Mouse (Mus musculus): Measurements from ENCODE around the gene Atp6v1fnb. TPM values are rescaled to one million over a fixed set of nuclear protein-coding genes. Genes with fewer than 3 reads are reported as not detected.

Atp6v1fnb gene
- total RNA-seq (2022) = 1 to 10 TPM in 1 of 4 experiments, under 1 TPM in 2, not detected in 1; 0.38 to 1.5 (median 0.91) TPM

- DNase-seq = no peak
Observed at GRCm38 (mm10) chr6:29471137-29471536, at the start of gene Atp6v1fnb. Gene Atp6v1fnb, plus strand, starts transcription at chr6:29471437.

- no peak for DNase-seq
Observed at GRCm38 (mm10) chr6:29425118-29425517, 46.1 kb upstream of the Atp6v1fnb start.

- no peak for DNase-seq
Observed at GRCm38 (mm10) chr6:29426331-29426730, 44.9 kb upstream of the Atp6v1fnb start.

GRCm38 (mm10) chr6:29428171-29428570 lies 43.1 kb upstream of the Atp6v1fnb start:
- DNase-seq = peak; percentile 23

- DNase-seq = no peak
Observed at GRCm38 (mm10) chr6:29430681-29431420, 40.4 kb upstream of the Atp6v1fnb start.

GRCm38 (mm10) chr6:29431473-29431872 lies 39.8 kb upstream of the Atp6v1fnb start:
- no peak for DNase-seq

GRCm38 (mm10) chr6:29432156-29432555 lies 39.1 kb upstream of the Atp6v1fnb start:
- no peak for DNase-seq

GRCm38 (mm10) chr6:29432676-29433037 lies 38.6 kb upstream of the Atp6v1fnb start:
- DNase-seq = no peak

GRCm38 (mm10) chr6:29433038-29433803 lies 38.0 kb upstream of the Atp6v1fnb start, which contains the start of gene Flnc:
Gene Flnc, plus strand, starts transcription at chr6:29433256.
- DNase-seq = no peak

GRCm38 (mm10) chr6:29433804-29434795 lies 37.1 kb upstream of the Atp6v1fnb start:
- DNase-seq = no peak

GRCm38 (mm10) chr6:29434911-29435691 lies 36.1 kb upstream of the Atp6v1fnb start:
- DNase-seq = no peak

- no peak for DNase-seq
Observed at GRCm38 (mm10) chr6:29435940-29436451, 35.2 kb upstream of the Atp6v1fnb start.

GRCm38 (mm10) chr6:29436461-29436934 lies 34.7 kb upstream of the Atp6v1fnb start:
- no peak for DNase-seq

GRCm38 (mm10) chr6:29439251-29439650 lies 32.0 kb upstream of the Atp6v1fnb start:
- no peak for DNase-seq

GRCm38 (mm10) chr6:29439789-29440188 lies 31.4 kb upstream of the Atp6v1fnb start:
- no peak for DNase-seq

- peak; percentile 22 for DNase-seq
Observed at GRCm38 (mm10) chr6:29444773-29445172, 26.5 kb upstream of the Atp6v1fnb start.

- no peak for DNase-seq
Observed at GRCm38 (mm10) chr6:29445354-29445753, 25.9 kb upstream of the Atp6v1fnb start.

- no peak for DNase-seq
Observed at GRCm38 (mm10) chr6:29449858-29450257, 21.4 kb upstream of the Atp6v1fnb start.

GRCm38 (mm10) chr6:29450667-29451066 lies 20.6 kb upstream of the Atp6v1fnb start:
- no peak for DNase-seq

GRCm38 (mm10) chr6:29461502-29461901 lies 9.7 kb upstream of the Atp6v1fnb start:
- no peak for DNase-seq

- no peak for DNase-seq
Observed at GRCm38 (mm10) chr6:29463388-29463787, 7.8 kb upstream of the Atp6v1fnb start.
